Mouse (Mus musculus): ENCODE measurements around the gene Map3k4. TPM values are rescaled to one million over a fixed set of nuclear protein-coding genes. Genes with fewer than 3 reads are reported as not detected.

Map3k4 gene
- polyA plus RNA-seq, 1 experiment from 2014 or later = 52.4 TPM

GRCm38 (mm10) chr17:12316251-12316650, 2.3 kb downstream of the Map3k4 start:
- Histone ChIP-seq H3K27me3 (ENCODE audit: control insufficient read depth, insufficient read depth, low read length) (no peaks in the 10 kb centered on the region), H3K9me3 (ENCODE audit: control insufficient read depth, low read depth, low read length) (no peaks in the 10 kb centered on the region), H3K9ac (replicated peaks; ENCODE audit: low read depth, low read length) (no peak overlapping the region), H3K4me2 (replicated peaks; ENCODE audit: low read depth, low read length) (no peak overlapping the region), H3K27ac (ENCODE audit: low read length) (no peak overlapping the region), H3K4me1 (ENCODE audit: control insufficient read depth, insufficient read depth, low read length) (peaks cover 19% of the 10 kb centered on the region), H3K36me3 (ENCODE audit: control insufficient read depth, insufficient read depth, low read length) (no peaks in the 10 kb centered on the region; the same call in 1 of the 2 replicates), H3K4me3 (ENCODE audit: low read depth, low read length) (no peak overlapping the region)
- no peak for ATAC-seq (ENCODE audit: insufficient number of reproducible peaks, insufficient read depth, low FRiP score, low read depth)
- WGBS = 76% methylated on average over 13 of the region's 13 CpGs

GRCm38 (mm10) chr17:12312248-12312647, 6.3 kb downstream of the Map3k4 start:
- Histone ChIP-seq H3K4me2 (replicated peaks; ENCODE audit: low read depth, low read length) (no peak overlapping the region), H3K9me3 (ENCODE audit: control insufficient read depth, low read depth, low read length) (no peaks in the 10 kb centered on the region), H3K36me3 (ENCODE audit: control insufficient read depth, insufficient read depth, low read length) (no peaks in the 10 kb centered on the region; the same call in 1 of the 2 replicates), H3K27me3 (ENCODE audit: control insufficient read depth, insufficient read depth, low read length) (no peaks in the 10 kb centered on the region), H3K9ac (replicated peaks; ENCODE audit: low read depth, low read length) (no peak overlapping the region), H3K4me1 (ENCODE audit: control insufficient read depth, insufficient read depth, low read length) (peaks cover 24% of the 10 kb centered on the region), H3K4me3 (ENCODE audit: low read depth, low read length) (no peak overlapping the region), H3K27ac (ENCODE audit: low read length) (no peak overlapping the region)
- 96% methylated on average over 6 of the region's 6 CpGs for WGBS
- no peak for ATAC-seq (ENCODE audit: insufficient number of reproducible peaks, insufficient read depth, low FRiP score, low read depth)

GRCm38 (mm10) chr17:12309493-12309892, 9.1 kb downstream of the Map3k4 start:
- no peak overlapping the region for H3K27ac ChIP-seq (ENCODE audit: low read length)
- WGBS = 87% methylated on average over 9 of the region's 9 CpGs
- no peak overlapping the region for H3K4me3 ChIP-seq (ENCODE audit: low read depth, low read length)
- H3K4me1 ChIP-seq (ENCODE audit: control insufficient read depth, insufficient read depth, low read length) = peaks cover 16% of the 10 kb centered on the region; the same call in 1 of the 2 replicates
- no peak overlapping the region for H3K4me2 ChIP-seq (replicated peaks; ENCODE audit: low read depth, low read length)
- ATAC-seq (ENCODE audit: insufficient number of reproducible peaks, insufficient read depth, low FRiP score, low read depth) = no peak
- H3K27me3 ChIP-seq (ENCODE audit: control insufficient read depth, insufficient read depth, low read length) = no peaks in the 10 kb centered on the region
- H3K9ac ChIP-seq (replicated peaks; ENCODE audit: low read depth, low read length) = no peak overlapping the region
- no peaks in the 10 kb centered on the region; the same call in 1 of the 2 replicates for H3K36me3 ChIP-seq (ENCODE audit: control insufficient read depth, insufficient read depth, low read length)
- H3K9me3 ChIP-seq (ENCODE audit: control insufficient read depth, low read depth, low read length) = no peaks in the 10 kb centered on the region

- Histone ChIP-seq H3K4me1 (ENCODE audit: control insufficient read depth, insufficient read depth, low read length) (peaks cover 13% of the 10 kb centered on the region; the same call in 1 of the 2 replicates), H3K9ac (replicated peaks; ENCODE audit: low read depth, low read length) (no peak overlapping the region), H3K27ac (ENCODE audit: low read length) (no peak overlapping the region), H3K4me3 (ENCODE audit: low read depth, low read length) (no peak overlapping the region), H3K27me3 (ENCODE audit: control insufficient read depth, insufficient read depth, low read length) (no peaks in the 10 kb centered on the region), H3K9me3 (ENCODE audit: control insufficient read depth, low read depth, low read length) (no peaks in the 10 kb centered on the region), H3K4me2 (replicated peaks; ENCODE audit: low read depth, low read length) (no peak overlapping the region), H3K36me3 (ENCODE audit: control insufficient read depth, insufficient read depth, low read length) (no peaks in the 10 kb centered on the region; the same call in 1 of the 2 replicates)
- WGBS = 86% methylated on average over 8 of the region's 8 CpGs
- no peak for ATAC-seq (ENCODE audit: insufficient number of reproducible peaks, insufficient read depth, low FRiP score, low read depth)
Observed at GRCm38 (mm10) chr17:12309059-12309458, 9.5 kb downstream of the Map3k4 start.

GRCm38 (mm10) chr17:12307251-12308135, 11.1 kb downstream of the Map3k4 start:
- no peaks in the 10 kb centered on the region; the same call in 1 of the 2 replicates for H3K36me3 ChIP-seq (ENCODE audit: control insufficient read depth, insufficient read depth, low read length)
- no peak overlapping the region for H3K27ac ChIP-seq (ENCODE audit: low read length)
- no peaks in the 10 kb centered on the region for H3K9me3 ChIP-seq (ENCODE audit: control insufficient read depth, low read depth, low read length)
- no peak overlapping the region for H3K9ac ChIP-seq (replicated peaks; ENCODE audit: low read depth, low read length)
- H3K4me3 ChIP-seq (ENCODE audit: low read depth, low read length) = no peak overlapping the region
- peaks cover 13% of the 10 kb centered on the region; the same call in 1 of the 2 replicates for H3K4me1 ChIP-seq (ENCODE audit: control insufficient read depth, insufficient read depth, low read length)
- no peaks in the 10 kb centered on the region for H3K27me3 ChIP-seq (ENCODE audit: control insufficient read depth, insufficient read depth, low read length)
- H3K4me2 ChIP-seq (replicated peaks; ENCODE audit: low read depth, low read length) = no peak overlapping the region
- ATAC-seq (ENCODE audit: insufficient number of reproducible peaks, insufficient read depth, low FRiP score, low read depth) = no peak
- 70% methylated on average over 20 of the region's 20 CpGs for WGBS

- H3K4me1 ChIP-seq (ENCODE audit: control insufficient read depth, insufficient read depth, low read length) = peaks cover 20% of the 10 kb centered on the region
Observed at GRCm38 (mm10) chr17:12304658-12305057, 13.9 kb downstream of the Map3k4 start.

GRCm38 (mm10) chr17:12300896-12301706, 17.5 kb downstream of the Map3k4 start:
- Histone ChIP-seq H3K9me3 (ENCODE audit: control insufficient read depth, low read depth, low read length) (no peaks in the 10 kb centered on the region), H3K4me2 (replicated peaks; ENCODE audit: low read depth, low read length) (no peak overlapping the region), H3K27me3 (ENCODE audit: control insufficient read depth, insufficient read depth, low read length) (no peaks in the 10 kb centered on the region), H3K36me3 (ENCODE audit: control insufficient read depth, insufficient read depth, low read length) (no peaks in the 10 kb centered on the region), H3K9ac (replicated peaks; ENCODE audit: low read depth, low read length) (no peak overlapping the region), H3K4me1 (ENCODE audit: control insufficient read depth, insufficient read depth, low read length) (peaks cover 37% of the 10 kb centered on the region), H3K4me3 (ENCODE audit: low read depth, low read length) (no peak overlapping the region), H3K27ac (ENCODE audit: low read length) (no peak overlapping the region)
- 43% methylated on average over 3 of the region's 3 CpGs for WGBS
- ATAC-seq (ENCODE audit: insufficient number of reproducible peaks, insufficient read depth, low FRiP score, low read depth) = peak; percentile 79

More at GRCm38 (mm10) chr17:12304658-12305057, 13.9 kb downstream of the Map3k4 start:
- Histone ChIP-seq H3K9ac (replicated peaks; ENCODE audit: low read depth, low read length) (no peak overlapping the region), H3K4me2 (replicated peaks; ENCODE audit: low read depth, low read length) (no peak overlapping the region), H3K9me3 (ENCODE audit: control insufficient read depth, low read depth, low read length) (no peaks in the 10 kb centered on the region), H3K27me3 (ENCODE audit: control insufficient read depth, insufficient read depth, low read length) (no peaks in the 10 kb centered on the region), H3K4me3 (ENCODE audit: low read depth, low read length) (no peak overlapping the region), H3K36me3 (ENCODE audit: control insufficient read depth, insufficient read depth, low read length) (no peaks in the 10 kb centered on the region), H3K27ac (ENCODE audit: low read length) (peak overlapping the region; percentile 7; the same call in 1 of the 2 replicates)
- no peak for ATAC-seq (ENCODE audit: insufficient number of reproducible peaks, insufficient read depth, low FRiP score, low read depth)
- WGBS = 66% methylated on average over 6 of the region's 6 CpGs

- ATAC-seq (ENCODE audit: insufficient number of reproducible peaks, insufficient read depth, low FRiP score, low read depth) = no peak
- H3K4me1 ChIP-seq (ENCODE audit: control insufficient read depth, insufficient read depth, low read length) = peaks cover 32% of the 10 kb centered on the region
- no peak overlapping the region for H3K4me3 ChIP-seq (ENCODE audit: low read depth, low read length)
- WGBS = 64% methylated on average over 14 of the region's 14 CpGs
- no peaks in the 10 kb centered on the region for H3K9me3 ChIP-seq (ENCODE audit: control insufficient read depth, low read depth, low read length)
- no peak overlapping the region for H3K4me2 ChIP-seq (replicated peaks; ENCODE audit: low read depth, low read length)
- H3K27me3 ChIP-seq (ENCODE audit: control insufficient read depth, insufficient read depth, low read length) = no peaks in the 10 kb centered on the region
- no peaks in the 10 kb centered on the region for H3K36me3 ChIP-seq (ENCODE audit: control insufficient read depth, insufficient read depth, low read length)
- no peak overlapping the region for H3K9ac ChIP-seq (replicated peaks; ENCODE audit: low read depth, low read length)
- H3K27ac ChIP-seq (ENCODE audit: low read length) = peak overlapping the region; percentile 35; the same call in 1 of the 2 replicates
Observed at GRCm38 (mm10) chr17:12300127-12300675, 18.4 kb downstream of the Map3k4 start.
